Mouse (Mus musculus) hindbrain, postnatal 0 days (tissue): ENCODE measurements around the gene Prdx2. TPM values are rescaled to one million over a fixed set of nuclear protein-coding genes. Genes with fewer than 3 reads are reported as not detected.
A peak's percentile ranks its signal among the peaks of the same experiment; 100 is the strongest.

Experiments used
- ATAC-seq: fragments of 200-750 bp; cut with Nextera tagmentation; 2 replicates; pipeline ENCODE4 v1.8.0; 2017; ENCODE audit warnings: mild to moderate bottlenecking, moderate TSS enrichment, moderate library complexity
- DNase-seq: peaks from one replicate; pipeline ENCODE4 v3.0.0-alpha.2; 2015; ENCODE audit warnings: low spot score
- H3K27ac ChIP-seq: fragments of 300-500 bp; sonication (generic); 2 replicates; pipeline ENCODE4 v1.5.1; 2014; ENCODE audit warnings: mild to moderate bottlenecking
- H3K27me3 ChIP-seq: fragments of 300-500 bp; sonication (generic); 2 replicates; pipeline ENCODE4 v1.6.1; 2014; ENCODE audit warnings: low read length, mixed read lengths; ENCODE audit not compliant: insufficient read depth
- H3K36me3 ChIP-seq: fragments of 300-500 bp; sonication (generic); 2 replicates; pipeline ENCODE4 v1.6.1; 2014; ENCODE audit warnings: low read length, mixed read lengths; ENCODE audit not compliant: insufficient read depth
- H3K4me1 ChIP-seq: fragments of 300-500 bp; sonication (generic); 2 replicates; pipeline ENCODE4 v1.6.1; 2014; ENCODE audit warnings: antibody characterized with exemption, low read length, mixed read lengths; ENCODE audit not compliant: insufficient read depth
- H3K4me2 ChIP-seq: fragments of 300-500 bp; sonication (generic); 2 replicates; pipeline ENCODE4 v1.6.1; 2014; ENCODE audit warnings: low read depth, mild to moderate bottlenecking, low read length, moderate library complexity, mixed read lengths
- H3K4me3 ChIP-seq: fragments of 300-500 bp; sonication (generic); 2 replicates; pipeline ENCODE4 v1.5.1; 2014; ENCODE audit warnings: low read length
- H3K9ac ChIP-seq: fragments of 300-500 bp; sonication (generic); replicated peaks from 2 replicates; pipeline ENCODE4 v1.6.1; 2014; ENCODE audit warnings: mild to moderate bottlenecking, low read length, moderate library complexity, mixed read lengths
- H3K9me3 ChIP-seq: fragments of 300-500 bp; sonication (generic); 2 replicates; pipeline ENCODE4 v1.6.1; 2016; ENCODE audit warnings: low read length, mixed read lengths
- CTCF ChIP-seq: IDR thresholded peaks from 2 replicates; pipeline ENCODE4 v1.5.1; 2016; ENCODE audit warnings: antibody characterized with exemption, control low read depth, low read depth
- WGBS: fragments of 180-500 bp; shearing (Covaris S2); extraction: QIAGEN DNeasy Blood & Tissue Kit; methylation state at CpG from one replicate; pipeline ENCODE4 v1.1.7; 2014; 5-methylcytosine and 5-hydroxymethylcytosine counted together
- polyA plus RNA-seq: library from polyadenylated mRNA; unstranded; fragments of >200 nt; fragmentation: Nextera tagmentation; extraction: Ambion mirVana; gene quantifications from 2 replicates; pipeline ENCODE4 v1.2.1, GENCODE M21; 2015
- total RNA-seq: library from RNA; depleted of rRNA; stranded (reverse); fragments of >200 nt; gene quantifications from 2 replicates; pipeline ENCODE4 v1.2.3, GENCODE M21; 2014

Prdx2 gene
- total and polyA plus RNA-seq, 2 experiments from 2014 or later: 763 to 937 TPM

GRCm38 (mm10) chr8:84965731-84966291 is 3.6 kb upstream of the Prdx2 start:
- under 1% methylated on average over 41 of the region's 41 CpGs for WGBS
- H3K4me2 ChIP-seq: peak overlapping the region; percentile 97
- ATAC-seq (peak; percentile 91), DNase-seq (peak; percentile 99)
- TF ChIP-seq CTCF: no peak; the same call in 1 of the 2 replicates
- H3K27me3 ChIP-seq: no peaks in the 10 kb centered on the region
- peak overlapping the region; percentile 65 for H3K4me3 ChIP-seq
- H3K9ac ChIP-seq: peak overlapping the region; percentile 63
- H3K36me3 ChIP-seq: 0 out of 2 replicates have a peak, but pooled peaks cover 1% of the 10 kb centered on the region
- H3K27ac ChIP-seq: peak overlapping the region; percentile 65; the same call in 1 of the 2 replicates
- peaks cover 14% of the 10 kb centered on the region for H3K4me1 ChIP-seq
- no peaks in the 10 kb centered on the region for H3K9me3 ChIP-seq

DNA sequence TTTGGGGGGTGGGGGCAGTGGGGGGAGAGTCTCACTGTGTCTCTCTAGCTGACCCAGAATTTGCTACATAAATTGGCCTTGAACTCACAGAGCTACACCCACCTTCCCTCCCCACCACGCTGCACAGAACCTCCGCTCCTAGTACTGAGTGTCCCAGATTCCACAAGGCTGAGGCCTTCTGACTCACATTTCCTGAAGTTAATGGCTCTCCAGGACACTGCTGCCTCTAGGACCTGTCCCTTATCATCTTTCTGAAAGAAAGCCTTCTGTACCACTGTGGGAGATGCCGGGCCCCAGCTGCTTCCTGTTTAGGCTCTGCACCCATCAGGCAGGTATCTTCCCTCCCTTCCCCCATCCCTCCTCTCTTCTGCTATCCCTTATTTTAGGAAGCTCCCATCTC is 2.8 kb upstream of the Prdx2 start:
- 62% methylated on average over 3 of the region's 3 CpGs for WGBS
- TF ChIP-seq CTCF: no peak
- Histone ChIP-seq H3K4me1 (peaks cover 17% of the 10 kb centered on the region), H3K36me3 (peaks cover 7% of the 10 kb centered on the region; the same call in 1 of the 2 replicates), H3K4me2 (peak overlapping the region; percentile 97), H3K9me3 (no peaks in the 10 kb centered on the region), H3K27me3 (no peaks in the 10 kb centered on the region), H3K9ac (no peak overlapping the region), H3K4me3 (no peak overlapping the region), H3K27ac (no peak overlapping the region)
- ATAC-seq (no peak), DNase-seq (no peak)

DNA sequence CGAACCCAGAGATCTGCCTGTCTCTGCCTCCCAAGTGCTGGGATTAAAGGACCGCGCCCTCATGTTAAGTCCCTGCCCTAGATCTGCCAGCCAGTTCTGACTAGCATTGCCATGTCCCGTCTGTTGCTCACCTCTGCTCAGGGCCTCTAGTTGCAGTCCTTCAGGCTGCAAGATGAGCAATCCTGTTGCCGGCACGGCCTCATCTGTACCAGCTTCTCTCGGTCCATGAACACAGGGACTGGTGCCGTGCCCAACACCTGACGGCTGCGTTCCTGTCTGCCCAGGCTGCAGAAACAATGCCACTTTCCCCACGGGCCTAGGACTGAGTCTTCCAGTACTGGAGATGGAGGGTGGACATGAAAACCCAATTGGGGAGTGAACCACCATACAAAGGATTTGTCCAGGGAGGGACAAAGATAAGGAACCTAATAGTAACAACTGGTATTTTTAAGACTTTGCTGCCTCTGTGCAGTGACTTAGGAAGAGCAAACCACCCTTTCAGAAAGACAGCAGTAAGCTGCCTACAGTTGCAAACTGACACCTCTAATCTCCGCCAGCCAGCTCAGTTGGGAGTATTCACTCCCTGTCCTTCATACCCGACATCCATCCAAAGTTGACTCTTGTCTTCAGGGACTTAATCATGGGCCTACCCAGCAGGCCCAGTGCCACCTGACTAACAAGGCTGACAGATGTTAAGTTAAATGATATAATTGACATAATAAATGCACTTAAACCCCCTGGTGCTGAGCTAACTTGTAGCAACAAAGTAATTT is 1.7 kb upstream of the Prdx2 start:
- Histone ChIP-seq H3K27me3 (no peaks in the 10 kb centered on the region), H3K4me3 (no peak overlapping the region), H3K27ac (no peak overlapping the region), H3K36me3 (peaks cover 18% of the 10 kb centered on the region; the same call in 1 of the 2 replicates), H3K9me3 (no peaks in the 10 kb centered on the region), H3K9ac (no peak overlapping the region), H3K4me1 (peaks cover 17% of the 10 kb centered on the region), H3K4me2 (no peak overlapping the region)
- 86% methylated on average over 13 of the region's 13 CpGs for WGBS
- DNase-seq (no peak), ATAC-seq (no peak)
- no peak for TF ChIP-seq CTCF

GRCm38 (mm10) chr8:84968650-84969049 is 737 bp upstream of the Prdx2 start:
- DNase-seq (no peak), ATAC-seq (no peak)
- Histone ChIP-seq H3K9ac (peak overlapping the region; percentile 88; the same call in 1 of the 2 replicates), H3K4me3 (peak overlapping the region; percentile 73), H3K4me2 (peak overlapping the region; percentile 88), H3K36me3 (peaks cover 18% of the 10 kb centered on the region; the same call in 1 of the 2 replicates), H3K4me1 (peaks cover 17% of the 10 kb centered on the region), H3K27ac (peak overlapping the region; percentile 91), H3K27me3 (no peaks in the 10 kb centered on the region), H3K9me3 (no peaks in the 10 kb centered on the region)
- no peak for TF ChIP-seq CTCF
- WGBS: 24% methylated on average over 2 of the region's 2 CpGs

DNA sequence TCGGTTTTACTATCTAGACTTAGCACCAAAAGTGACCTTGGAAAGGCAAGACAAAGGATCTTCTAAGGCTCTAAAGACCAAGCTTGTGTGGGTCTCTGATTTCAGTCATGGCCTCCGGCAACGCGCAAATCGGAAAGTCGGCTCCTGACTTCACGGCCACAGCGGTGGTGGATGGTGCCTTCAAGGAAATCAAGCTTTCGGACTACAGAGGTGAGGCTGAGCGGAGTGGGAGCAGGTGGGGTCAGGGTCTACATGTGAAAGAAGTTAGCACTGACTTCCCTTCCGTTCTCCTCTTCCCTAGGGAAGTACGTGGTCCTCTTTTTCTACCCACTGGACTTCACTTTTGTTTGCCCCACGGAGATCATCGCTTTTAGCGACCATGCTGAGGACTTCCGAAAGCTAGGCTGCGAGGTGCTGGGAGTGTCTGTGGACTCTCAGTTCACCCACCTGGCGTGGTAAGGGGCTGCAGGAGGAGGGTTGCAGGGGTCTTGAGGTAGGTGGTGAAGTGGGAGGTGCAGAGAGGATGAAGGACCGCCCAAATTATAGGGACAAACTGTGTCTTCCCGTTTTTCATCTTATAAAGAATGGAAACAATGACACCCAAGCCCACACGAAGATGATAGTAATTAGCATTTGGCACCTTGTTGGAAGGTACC is 876 bp downstream of the Prdx2 start:
- 6% methylated on average over 21 of the region's 21 CpGs for WGBS
- no peak for TF ChIP-seq CTCF

DNA sequence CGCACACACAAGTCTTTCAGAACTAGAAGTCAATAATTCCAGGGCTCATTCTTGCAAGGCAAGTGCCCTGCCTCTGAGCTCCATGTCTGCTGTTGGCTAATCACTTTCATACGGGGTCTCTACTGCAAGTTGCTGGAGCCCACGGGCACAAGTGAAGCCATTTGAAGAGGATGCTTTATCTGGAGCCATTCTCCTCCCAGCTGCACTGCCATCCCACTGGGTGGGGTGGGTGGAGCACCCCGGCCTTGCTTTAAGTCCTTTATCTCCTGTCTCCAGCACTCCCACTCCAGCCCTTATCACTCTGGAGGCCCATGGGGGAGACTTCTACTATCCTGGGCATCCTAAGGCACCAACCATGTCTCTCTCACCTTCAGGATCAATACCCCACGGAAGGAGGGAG is 1.5 kb downstream of the Prdx2 start:
- H3K4me3 ChIP-seq: peak overlapping the region; percentile 73
- peak overlapping the region; percentile 88 for H3K4me2 ChIP-seq
- no peak for TF ChIP-seq CTCF
- no peak for DNase-seq
- no peaks in the 10 kb centered on the region for H3K9me3 ChIP-seq
- no peak overlapping the region for H3K27ac ChIP-seq
- 66% methylated on average over 5 of the region's 5 CpGs for WGBS
- H3K4me1 ChIP-seq: peaks cover 18% of the 10 kb centered on the region
- no peaks in the 10 kb centered on the region for H3K27me3 ChIP-seq
- ATAC-seq: no peak
- peaks cover 18% of the 10 kb centered on the region; the same call in 1 of the 2 replicates for H3K36me3 ChIP-seq
- H3K9ac ChIP-seq: peak overlapping the region; percentile 88

More for the DNA sequence above, 876 bp downstream of the Prdx2 start:
- Histone ChIP-seq H3K27me3 (no peaks in the 10 kb centered on the region), H3K4me1 (peaks cover 17% of the 10 kb centered on the region), H3K4me3 (peak overlapping the region; percentile 73), H3K4me2 (peak overlapping the region; percentile 88), H3K9ac (peak overlapping the region; percentile 88), H3K36me3 (peaks cover 18% of the 10 kb centered on the region; the same call in 1 of the 2 replicates), H3K27ac (peak overlapping the region; percentile 91), H3K9me3 (no peaks in the 10 kb centered on the region)
- DNase-seq (no peak), ATAC-seq (no peak)
